Mouse (Mus musculus) heart, postnatal 0 days (tissue): ENCODE data around the gene Prss2. TPM values are rescaled to one million over a fixed set of nuclear protein-coding genes. Genes with fewer than 3 reads are reported as not detected.
A peak's percentile ranks its signal among the peaks of the same experiment; 100 is the strongest.

ENCODE experiments used
- ATAC-seq: fragments of 200-750 bp; cut with Nextera tagmentation; 2 replicates; pipeline ENCODE4 v1.8.0; 2017; ENCODE audit warnings: low read depth, moderate number of reproducible peaks, moderate library complexity; ENCODE audit not compliant: insufficient read depth
- DNase-seq: peaks from one replicate; pipeline ENCODE4 v3.0.0-alpha.2; 2016; ENCODE audit warnings: low spot score
- H3K27ac ChIP-seq: fragments of 300-500 bp; sonication (generic); 2 replicates; pipeline ENCODE4 v1.5.1; 2014; ENCODE audit warnings: low read depth, mild to moderate bottlenecking
- H3K27me3 ChIP-seq: fragments of 300-500 bp; sonication (generic); 2 replicates; pipeline ENCODE4 v1.6.1; 2014; ENCODE audit warnings: low read length, mixed read lengths; ENCODE audit not compliant: control insufficient read depth, insufficient read depth
- H3K36me3 ChIP-seq: fragments of 300-500 bp; sonication (generic); replicated peaks from 2 replicates; pipeline ENCODE4 v1.6.1; 2014; ENCODE audit warnings: low read length, mixed read lengths; ENCODE audit not compliant: control insufficient read depth, insufficient read depth
- H3K4me1 ChIP-seq: fragments of 300-500 bp; sonication (generic); 2 replicates; pipeline ENCODE4 v1.6.1; 2014; ENCODE audit warnings: antibody characterized with exemption; ENCODE audit not compliant: control insufficient read depth, insufficient read depth
- H3K4me2 ChIP-seq: fragments of 300-500 bp; sonication (generic); 2 replicates; pipeline ENCODE4 v1.6.1; 2014; ENCODE audit warnings: low read depth, mild to moderate bottlenecking, low read length, moderate library complexity
- H3K4me3 ChIP-seq: fragments of 300-500 bp; sonication (generic); 2 replicates; pipeline ENCODE4 v1.5.1; 2014; ENCODE audit warnings: low read depth, low read length
- H3K9ac ChIP-seq: fragments of 300-500 bp; sonication (generic); replicated peaks from 2 replicates; pipeline ENCODE4 v1.6.1; 2014; ENCODE audit warnings: low read depth, low read length, mixed read lengths
- H3K9me3 ChIP-seq: fragments of 300-500 bp; sonication (generic); replicated peaks from 2 replicates; pipeline ENCODE4 v1.6.1; 2016; ENCODE audit warnings: low read length; ENCODE audit not compliant: control insufficient read depth
- CTCF ChIP-seq: IDR thresholded peaks from 2 replicates; pipeline ENCODE4 v1.5.1; 2016; ENCODE audit warnings: antibody characterized with exemption, control low read depth, low read depth
- EP300 ChIP-seq: IDR thresholded peaks from 2 replicates; pipeline ENCODE4 v1.6.1; 2016; ENCODE audit warnings: antibody characterized with exemption, low read depth
- WGBS: fragments of 180-500 bp; shearing (Covaris S2); extraction: QIAGEN DNeasy Blood & Tissue Kit; methylation state at CpG from one replicate; pipeline ENCODE4 v1.1.7; 2014; 5-methylcytosine and 5-hydroxymethylcytosine counted together
- polyA plus RNA-seq: library from polyadenylated mRNA; unstranded; fragments of >200 nt; fragmentation: Nextera tagmentation; extraction: Ambion mirVana; gene quantifications from 2 replicates; pipeline ENCODE4 v1.2.1, GENCODE M21; 2015
- total RNA-seq: library from RNA; depleted of rRNA; stranded (reverse); fragments of >200 nt; gene quantifications from 2 replicates; pipeline ENCODE4 v1.2.3, GENCODE M21; 2014; ENCODE audit warnings: low replicate concordance

The Prss2 gene
- total and polyA plus RNA-seq, 2 experiments from 2014 or later = not detected

DNA sequence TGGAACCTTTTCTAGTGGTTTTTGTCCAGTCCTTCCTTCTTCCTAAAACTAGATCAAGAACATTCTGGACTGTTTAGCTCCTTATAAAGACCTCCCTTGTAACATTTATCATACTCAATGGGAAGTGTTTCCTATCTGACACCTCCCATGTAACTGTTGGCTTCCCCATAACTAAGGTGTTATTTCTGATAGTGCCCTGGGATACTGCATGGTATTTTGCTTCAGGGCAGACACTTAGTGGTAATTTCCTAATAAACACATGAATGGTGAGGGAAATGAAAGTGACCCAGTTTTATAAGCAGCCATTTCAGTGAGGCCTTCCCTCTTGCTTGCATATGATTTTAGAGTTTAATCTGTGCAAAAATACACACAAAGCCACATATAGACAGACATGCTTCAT lies 19.2 kb downstream of the Prss2 start:
- ATAC-seq = no peak
- Histone ChIP-seq H3K36me3 (no peaks in the 10 kb centered on the region), H3K27ac (no peak overlapping the region), H3K4me2 (no peak overlapping the region), H3K27me3 (peaks cover 12% of the 10 kb centered on the region; the same call in 1 of the 2 replicates), H3K9me3 (no peaks in the 10 kb centered on the region), H3K9ac (no peak overlapping the region), H3K4me3 (no peak overlapping the region), H3K4me1 (no peaks in the 10 kb centered on the region)
- TF ChIP-seq EP300 (no peak), CTCF (no peak)
- DNase-seq = no peak

DNA sequence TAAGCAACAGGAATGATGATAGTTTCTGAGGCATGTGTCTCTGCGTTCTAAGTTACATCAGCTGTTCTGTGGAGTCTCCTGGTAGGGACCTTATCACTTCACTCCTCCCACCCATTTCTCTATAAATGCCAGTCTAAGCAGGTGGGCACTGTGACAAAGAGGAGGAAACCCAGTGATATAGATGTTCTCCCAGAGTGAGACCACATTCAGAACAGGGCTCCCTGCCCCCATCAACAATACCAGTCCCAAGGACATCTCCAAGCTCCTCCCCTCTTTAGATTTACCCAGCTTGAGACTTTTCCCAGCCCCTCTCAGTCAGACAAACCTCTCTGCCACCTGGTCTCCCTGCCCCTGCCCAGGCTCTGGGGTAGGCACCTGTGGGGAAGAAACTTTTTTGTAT lies 20.2 kb downstream of the Prss2 start:
- TF ChIP-seq CTCF (no peak), EP300 (no peak)
- ATAC-seq = no peak

GRCm38 (mm10) chr6:41542983-41543382 lies 21.4 kb downstream of the Prss2 start:
- Histone ChIP-seq H3K9ac (peak overlapping the region; percentile 31; the same call in 1 of the 2 replicates), H3K27me3 (peaks cover 12% of the 10 kb centered on the region; the same call in 1 of the 2 replicates), H3K27ac (no peak overlapping the region), H3K4me2 (peak overlapping the region; percentile 56), H3K9me3 (no peaks in the 10 kb centered on the region), H3K36me3 (no peaks in the 10 kb centered on the region), H3K4me1 (no peaks in the 10 kb centered on the region), H3K4me3 (peak overlapping the region; percentile 42)
- ATAC-seq (no peak), DNase-seq (no peak)
- no peak for TF ChIP-seq EP300
- TF ChIP-seq CTCF = no peak
- 16% methylated on average over 3 of the region's 3 CpGs for WGBS

More for the DNA sequence above, 20.2 kb downstream of the Prss2 start:
- Histone ChIP-seq H3K4me1 (no peaks in the 10 kb centered on the region), H3K27me3 (peaks cover 12% of the 10 kb centered on the region; the same call in 1 of the 2 replicates), H3K27ac (no peak overlapping the region), H3K9me3 (no peaks in the 10 kb centered on the region), H3K4me3 (no peak overlapping the region), H3K9ac (no peak overlapping the region), H3K36me3 (no peaks in the 10 kb centered on the region), H3K4me2 (no peak overlapping the region)
- no peak for DNase-seq
- WGBS = 44% methylated on average over 1 of the region's 1 CpGs

GRCm38 (mm10) chr6:41543411-41544050 lies 21.9 kb downstream of the Prss2 start:
- H3K36me3 ChIP-seq = no peaks in the 10 kb centered on the region
- peaks cover 12% of the 10 kb centered on the region; the same call in 1 of the 2 replicates for H3K27me3 ChIP-seq
- peak overlapping the region; percentile 31; the same call in 1 of the 2 replicates for H3K9ac ChIP-seq
- TF ChIP-seq CTCF = no peak
- H3K27ac ChIP-seq = peak overlapping the region; percentile 22; the same call in 1 of the 2 replicates
- 6% methylated on average over 28 of the region's 28 CpGs for WGBS
- H3K4me2 ChIP-seq = peak overlapping the region; percentile 56
- ATAC-seq = no peak
- DNase-seq = no peak
- H3K4me1 ChIP-seq = no peaks in the 10 kb centered on the region
- no peaks in the 10 kb centered on the region for H3K9me3 ChIP-seq
- H3K4me3 ChIP-seq = peak overlapping the region; percentile 42

DNA sequence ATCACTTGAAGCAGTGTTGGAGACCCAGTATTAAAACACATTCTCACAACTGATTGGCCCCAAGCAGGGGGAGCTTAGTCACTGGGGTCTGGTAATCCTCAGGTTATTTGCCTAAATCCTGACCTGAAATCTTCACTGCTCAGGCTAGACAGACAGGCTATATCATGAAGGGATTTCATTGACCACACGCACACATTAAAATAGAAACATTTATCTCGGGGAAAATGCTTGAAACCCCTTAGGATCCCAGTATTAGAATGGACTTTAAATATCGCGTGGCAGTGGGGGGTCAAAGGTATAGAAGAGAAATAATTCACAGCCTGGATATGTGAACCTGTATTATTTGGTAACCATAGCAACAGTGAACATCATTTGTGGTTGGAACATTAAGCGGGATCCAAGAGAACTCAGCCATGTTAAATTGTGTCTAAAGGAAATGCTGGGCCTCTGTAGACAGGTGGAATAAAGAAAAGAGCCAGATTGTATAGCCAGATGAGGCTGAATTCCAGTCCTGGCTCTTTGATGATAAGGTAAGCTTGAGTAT lies 22.9 kb downstream of the Prss2 start:
- 76% methylated on average over 5 of the region's 5 CpGs for whole genome bisulfite sequencing
- H3K4me3 ChIP-seq = peak overlapping the region; percentile 42; the same call in 1 of the 2 replicates
- H3K27me3 ChIP-seq = peaks cover 12% of the 10 kb centered on the region; the same call in 1 of the 2 replicates
- H3K4me2 ChIP-seq = no peak overlapping the region; the same call in 1 of the 2 replicates
- ATAC-seq (no peak), DNase-seq (no peak)
- H3K36me3 ChIP-seq = no peaks in the 10 kb centered on the region
- peak overlapping the region; percentile 22; the same call in 1 of the 2 replicates for H3K27ac ChIP-seq
- peak overlapping the region; percentile 31; the same call in 1 of the 2 replicates for H3K9ac ChIP-seq
- H3K4me1 ChIP-seq = no peaks in the 10 kb centered on the region
- no peaks in the 10 kb centered on the region for H3K9me3 ChIP-seq
- no peak for TF ChIP-seq CTCF
- TF ChIP-seq EP300 = no peak
